25 mouse cellular contexts compared by ENCODE assay signal in genomic region chr1:20828061-20828460, GRCm38 (mm10). TPM values are rescaled to one million over a fixed set of nuclear protein-coding genes. Genes with fewer than 3 reads are reported as not detected.
DNase-seq lines count a peak whose midpoint lies in the region; ATAC-seq lines count a peak whose summit lies in the region.
"Had no signal": no experiment of that assay in that cellular context is flagged by ENCODE, and none has a peak within 500 bp of the region (broad histone marks: within the 10 kb centered on the region; RNA-seq: fewer than 3 reads in every experiment).

No protein-coding gene starts in this region.

- no peak overlapping the region for H3K4me2 ChIP-seq in intestine, embryonic 14.5 days (ENCODE audit: low read length)
- no peak overlapping the region for H3K4me2 ChIP-seq in intestine, embryonic 15.5 days (replicated peaks)
- H3K4me2 ChIP-seq: embryonic facial prominence, embryonic 13.5 days; embryonic facial prominence, embryonic 15.5 days; forebrain, embryonic 13.5 days; forebrain, embryonic 15.5 days had no signal

- WGBS in intestine, embryonic 14.5 days: 85% methylated on average over 2 of the region's 2 CpGs
- 86% methylated on average over 2 of the region's 2 CpGs for WGBS in intestine, embryonic 15.5 days

- DNase-seq in intestine, embryonic 14.5 days (ENCODE audit: low spot score): peak; percentile 28
- DNase-seq in 416B (ENCODE audit: low read depth): peak; percentile 77
- no peak for DNase-seq in thymus, postnatal 25 days
- DNase-seq in B cell, adult 2 months: no peak
- DNase-seq: adrenal gland, adult 2 months; adrenal gland, postnatal 10 days; adrenal gland, postnatal 25 days; cerebellum, adult 11 months; cerebellum, adult 18-20 months; cerebellum, adult 8-10 months; cerebellum, adult 9-11 months; cerebellum, postnatal 14 days; cerebellum, postnatal 36 days; forebrain, postnatal 0 days had no signal

- no peaks in the 10 kb centered on the region for H3K36me3 ChIP-seq in intestine, embryonic 14.5 days (ENCODE audit: control insufficient read depth, insufficient read depth, low read length)
- no peaks in the 10 kb centered on the region for H3K36me3 ChIP-seq in intestine, embryonic 15.5 days
- H3K36me3 ChIP-seq: embryonic facial prominence, embryonic 13.5 days; embryonic facial prominence, embryonic 15.5 days; forebrain, embryonic 15.5 days had no signal

- no peaks in the 10 kb centered on the region for H3K27me3 ChIP-seq in intestine, embryonic 14.5 days (replicated peaks; ENCODE audit: control insufficient read depth, insufficient read depth, low read length)
- H3K27me3 ChIP-seq in intestine, embryonic 15.5 days (replicated peaks): no peaks in the 10 kb centered on the region
- H3K27me3 ChIP-seq: embryonic facial prominence, embryonic 13.5 days; embryonic facial prominence, embryonic 15.5 days; forebrain, embryonic 13.5 days; forebrain, embryonic 15.5 days had no signal

- no peaks in the 10 kb centered on the region for H3K4me1 ChIP-seq in intestine, embryonic 14.5 days (replicated peaks; ENCODE audit: control insufficient read depth, insufficient read depth, low read length)
- no peaks in the 10 kb centered on the region for H3K4me1 ChIP-seq in intestine, embryonic 15.5 days (replicated peaks)
- H3K4me1 ChIP-seq: embryonic facial prominence, embryonic 13.5 days; embryonic facial prominence, embryonic 15.5 days had no signal

- no peak overlapping the region for H3K27ac ChIP-seq in intestine, embryonic 14.5 days (ENCODE audit: low read depth)
- H3K27ac ChIP-seq in intestine, embryonic 15.5 days: no peak overlapping the region
- H3K27ac ChIP-seq: embryonic facial prominence, embryonic 13.5 days; embryonic facial prominence, embryonic 15.5 days; forebrain, embryonic 13.5 days; forebrain, embryonic 15.5 days had no signal

- no peak for ATAC-seq in intestine, embryonic 14.5 days (replicated peaks; ENCODE audit: low FRiP score, low TSS enrichment, low read depth)
- ATAC-seq in intestine, embryonic 15.5 days: no peak
- ATAC-seq in common myeloid progenitor, adult 5-6 weeks (replicated peaks; ENCODE audit: low read depth, poor library complexity, severe bottlenecking): peak; percentile 54; the same call in 1 of the 2 replicates
- ATAC-seq in megakaryocyte progenitor cell, adult 5-6 weeks (replicated peaks; ENCODE audit: poor library complexity): peak; percentile 66
- ATAC-seq: forebrain, embryonic 13.5 days; forebrain, embryonic 15.5 days; forebrain, postnatal 0 days had no signal

- no peak overlapping the region for H3K9ac ChIP-seq in intestine, embryonic 14.5 days (ENCODE audit: low read length)
- H3K9ac ChIP-seq in intestine, embryonic 15.5 days: no peak overlapping the region
- H3K9ac ChIP-seq: embryonic facial prominence, embryonic 13.5 days; embryonic facial prominence, embryonic 15.5 days; forebrain, embryonic 13.5 days; forebrain, embryonic 15.5 days; forebrain, postnatal 0 days had no signal

- H3K9me3 ChIP-seq in intestine, embryonic 14.5 days (ENCODE audit: control insufficient read depth, low read length): no peaks in the 10 kb centered on the region
- H3K9me3 ChIP-seq in intestine, embryonic 15.5 days: no peaks in the 10 kb centered on the region
- H3K9me3 ChIP-seq: embryonic facial prominence, embryonic 13.5 days; embryonic facial prominence, embryonic 15.5 days; forebrain, embryonic 13.5 days; forebrain, embryonic 15.5 days had no signal

- no peak overlapping the region for H3K4me3 ChIP-seq in intestine, embryonic 14.5 days (ENCODE audit: low read depth, low read length)
- H3K4me3 ChIP-seq in intestine, embryonic 15.5 days (replicated peaks): no peak overlapping the region
- H3K4me3 ChIP-seq: embryonic facial prominence, embryonic 13.5 days; embryonic facial prominence, embryonic 15.5 days; forebrain, embryonic 13.5 days; forebrain, embryonic 15.5 days had no signal

RNA-seq across cellular contexts. Expression of gene Mcm3, which starts 7.9 kb away (rescaled TPM):
- 158 and 177 TPM in 2 replicates for polyA plus RNA-seq in intestine, embryonic 14.5 days (2014; fragmentation: Nextera tagmentation; extraction: Ambion mirVana)
- 118 and 125 TPM in 2 replicates for polyA plus RNA-seq in intestine, embryonic 15.5 days (2015; fragmentation: Nextera tagmentation; extraction: Ambion mirVana)
- total RNA-seq in common myeloid progenitor, adult 5-6 weeks (2017): 279 and 306 TPM in 2 replicates
- 640 and 673 TPM in 2 replicates for total RNA-seq in megakaryocyte progenitor cell, adult 5-6 weeks (2015)
- 300 and 306 TPM in 2 replicates for total RNA-seq in megakaryocyte progenitor cell, adult 5-6 weeks (2017)

RNA-seq across cellular contexts. Expression of gene Il17f, which starts 37.6 kb away (rescaled TPM):
- polyA plus RNA-seq in intestine, embryonic 14.5 days (2014; fragmentation: Nextera tagmentation; extraction: Ambion mirVana): 0.22 TPM in 1 of 2 replicates, not detected in the other
- polyA plus RNA-seq in intestine, embryonic 15.5 days (2015; fragmentation: Nextera tagmentation; extraction: Ambion mirVana): not detected in 2 replicates
- total RNA-seq in common myeloid progenitor, adult 5-6 weeks (2017): 0.82 TPM in 1 of 2 replicates, not detected in the other
- total RNA-seq in megakaryocyte progenitor cell, adult 5-6 weeks (2015): 0.30 TPM in 1 of 2 replicates, not detected in the other
- 0.50 TPM in 1 of 2 replicates, not detected in the other for total RNA-seq in megakaryocyte progenitor cell, adult 5-6 weeks (2017)
- total RNA-seq: adrenal gland, adult 2 months; adrenal gland, postnatal 10 days; adrenal gland, postnatal 25 days; forebrain, postnatal 0 days; MEL had no signal
- polyA plus RNA-seq: adrenal gland, adult 2 months; C2C12; cortical plate, adult 2 months; embryonic facial prominence, embryonic 11.5 days; embryonic facial prominence, embryonic 13.5 days; embryonic facial prominence, embryonic 15.5 days; forebrain, embryonic 15.5 days; forebrain, postnatal 0 days had no signal

Comparison
In these comparisons a context has a peak if more than half of its experiments do, and no peak if none do; other contexts are left out.
1. ATAC-seq: peak in common myeloid progenitor, adult 5-6 weeks (single experiment) and megakaryocyte progenitor cell, adult 5-6 weeks (single experiment); none in intestine, embryonic 14.5 days (single experiment) and intestine, embryonic 15.5 days (single experiment).
2. DNase-seq: peak in intestine, embryonic 14.5 days (single experiment) and 416B (single experiment); none in thymus, postnatal 25 days (single experiment) and B cell, adult 2 months (0 of 2).